Mouse (Mus musculus): ENCODE measurements around the gene Ccdc9b. TPM values are rescaled to one million over a fixed set of nuclear protein-coding genes. Genes with fewer than 3 reads are reported as not detected.

Ccdc9b gene
- polyA plus RNA-seq, 1 experiment from 2014 or later: 0.77 TPM

- peak; percentile 10; the same call in 1 of the 2 replicates for TF ChIP-seq CTCF (IDR thresholded peaks at IDR 0.05; ENCODE audit: low read depth)
- no peaks in the 10 kb centered on the region for H3K27me3 ChIP-seq (replicated peaks; ENCODE audit: control insufficient read depth, insufficient read depth, low read length)
- no peaks in the 10 kb centered on the region for H3K9me3 ChIP-seq (ENCODE audit: control insufficient read depth)
- WGBS: 68% methylated on average over 10 of the region's 10 CpGs
- no peak overlapping the region for H3K27ac ChIP-seq (ENCODE audit: low read depth, low read length)
- H3K4me1 ChIP-seq (replicated peaks; ENCODE audit: control insufficient read depth, insufficient read depth, low read length): peaks cover 4% of the 10 kb centered on the region; the same call in 1 of the 2 replicates
- H3K4me3 ChIP-seq (ENCODE audit: low read depth, low read length): no peak overlapping the region
- H3K4me2 ChIP-seq (replicated peaks; ENCODE audit: low read depth): no peak overlapping the region
- H3K9ac ChIP-seq (ENCODE audit: low read depth, low read length): no peak overlapping the region
- no peak for ATAC-seq
- peaks cover 7% of the 10 kb centered on the region; the same call in 1 of the 2 replicates for H3K36me3 ChIP-seq (ENCODE audit: control insufficient read depth, insufficient read depth)
Observed at GRCm38 (mm10) chr2:118749341-118749884, 13.0 kb downstream of the Ccdc9b start.

- 43% methylated on average over 10 of the region's 10 CpGs for WGBS
Observed at GRCm38 (mm10) chr2:118747301-118747960, 15.0 kb downstream of the Ccdc9b start.

GRCm38 (mm10) chr2:118745915-118746901 lies 16.3 kb downstream of the Ccdc9b start:
- WGBS: 1% methylated on average over 92 of the region's 113 CpGs
- TF ChIP-seq CTCF (IDR thresholded peaks at IDR 0.05; ENCODE audit: low read depth): no peak
- peak; percentile 55 for ATAC-seq
- Histone ChIP-seq H3K9ac (ENCODE audit: low read depth, low read length) (peak overlapping the region; percentile 89), H3K4me1 (replicated peaks; ENCODE audit: control insufficient read depth, insufficient read depth, low read length) (peaks cover 4% of the 10 kb centered on the region; the same call in 1 of the 2 replicates), H3K9me3 (ENCODE audit: control insufficient read depth) (no peaks in the 10 kb centered on the region), H3K4me2 (replicated peaks; ENCODE audit: low read depth) (peak overlapping the region; percentile 98), H3K36me3 (ENCODE audit: control insufficient read depth, insufficient read depth) (peaks cover 7% of the 10 kb centered on the region; the same call in 1 of the 2 replicates), H3K4me3 (ENCODE audit: low read depth, low read length) (peak overlapping the region; percentile 78), H3K27ac (ENCODE audit: low read depth, low read length) (peak overlapping the region; percentile 73), H3K27me3 (replicated peaks; ENCODE audit: control insufficient read depth, insufficient read depth, low read length) (0 out of 2 replicates have a peak, but pooled peaks cover 6% of the 10 kb centered on the region)

More at GRCm38 (mm10) chr2:118747301-118747960, 15.0 kb downstream of the Ccdc9b start:
- Histone ChIP-seq H3K9me3 (ENCODE audit: control insufficient read depth) (no peaks in the 10 kb centered on the region), H3K27me3 (replicated peaks; ENCODE audit: control insufficient read depth, insufficient read depth, low read length) (0 out of 2 replicates have a peak, but pooled peaks cover 6% of the 10 kb centered on the region), H3K27ac (ENCODE audit: low read depth, low read length) (peak overlapping the region; percentile 41; the same call in 1 of the 2 replicates), H3K4me2 (replicated peaks; ENCODE audit: low read depth) (peak overlapping the region; percentile 98), H3K4me1 (replicated peaks; ENCODE audit: control insufficient read depth, insufficient read depth, low read length) (peaks cover 4% of the 10 kb centered on the region; the same call in 1 of the 2 replicates), H3K9ac (ENCODE audit: low read depth, low read length) (peak overlapping the region; percentile 89; the same call in 1 of the 2 replicates), H3K4me3 (ENCODE audit: low read depth, low read length) (peak overlapping the region; percentile 78), H3K36me3 (ENCODE audit: control insufficient read depth, insufficient read depth) (peaks cover 7% of the 10 kb centered on the region; the same call in 1 of the 2 replicates)
- no peak for TF ChIP-seq CTCF (IDR thresholded peaks at IDR 0.05; ENCODE audit: low read depth)
- ATAC-seq: no peak

- Histone ChIP-seq H3K4me3 (ENCODE audit: low read depth, low read length) (peak within 1 kb of the TSS; percentile 78), H3K27me3 (replicated peaks; ENCODE audit: control insufficient read depth, insufficient read depth, low read length) (0 out of 2 replicates have a peak, but pooled peaks cover 6% of the 10 kb centered on the region), H3K9me3 (ENCODE audit: control insufficient read depth) (no peaks in the 10 kb centered on the region), H3K4me2 (replicated peaks; ENCODE audit: low read depth) (peak within 1 kb of the TSS; percentile 98), H3K4me1 (replicated peaks; ENCODE audit: control insufficient read depth, insufficient read depth, low read length) (peaks cover 4% of the 10 kb centered on the region; the same call in 1 of the 2 replicates), H3K27ac (ENCODE audit: low read depth, low read length) (peak within 1 kb of the TSS; percentile 73), H3K9ac (ENCODE audit: low read depth, low read length) (peak within 1 kb of the TSS; percentile 89), H3K36me3 (ENCODE audit: control insufficient read depth, insufficient read depth) (peaks cover 7% of the 10 kb centered on the region; the same call in 1 of the 2 replicates)
- ATAC-seq: peak; percentile 88
- WGBS: 2% methylated on average over 53 of the region's 57 CpGs
- no peak for TF ChIP-seq CTCF (IDR thresholded peaks at IDR 0.05; ENCODE audit: low read depth)
Observed at GRCm38 (mm10) chr2:118745232-118745884, 17.1 kb downstream of the Ccdc9b start, which contains the start of gene Inafm2. Gene Inafm2 (plus strand): TSS chr2:118745758.

GRCm38 (mm10) chr2:118744621-118745020 lies 17.8 kb downstream of the Ccdc9b start:
- H3K36me3 ChIP-seq (ENCODE audit: control insufficient read depth, insufficient read depth): peaks cover 7% of the 10 kb centered on the region; the same call in 1 of the 2 replicates
- H3K4me3 ChIP-seq (ENCODE audit: low read depth, low read length): no peak overlapping the region
- no peaks in the 10 kb centered on the region for H3K9me3 ChIP-seq (ENCODE audit: control insufficient read depth)
- H3K4me2 ChIP-seq (replicated peaks; ENCODE audit: low read depth): no peak overlapping the region
- no peak overlapping the region for H3K9ac ChIP-seq (ENCODE audit: low read depth, low read length)
- H3K27ac ChIP-seq (ENCODE audit: low read depth, low read length): no peak overlapping the region
- TF ChIP-seq CTCF (IDR thresholded peaks at IDR 0.05; ENCODE audit: low read depth): no peak
- 18% methylated on average over 7 of the region's 7 CpGs for WGBS
- H3K4me1 ChIP-seq (replicated peaks; ENCODE audit: control insufficient read depth, insufficient read depth, low read length): peaks cover 4% of the 10 kb centered on the region; the same call in 1 of the 2 replicates
- ATAC-seq: no peak
- H3K27me3 ChIP-seq (replicated peaks; ENCODE audit: control insufficient read depth, insufficient read depth, low read length): 0 out of 2 replicates have a peak, but pooled peaks cover 6% of the 10 kb centered on the region

All from intestine, postnatal 0 days (tissue).